Mouse (Mus musculus): ENCODE results near the gene Sell. TPM values are rescaled to one million over a fixed set of nuclear protein-coding genes. Genes with fewer than 3 reads are reported as not detected.

Sell gene
- polyA plus RNA-seq, 1 experiment from 2014 or later: 3.4 TPM

DNA sequence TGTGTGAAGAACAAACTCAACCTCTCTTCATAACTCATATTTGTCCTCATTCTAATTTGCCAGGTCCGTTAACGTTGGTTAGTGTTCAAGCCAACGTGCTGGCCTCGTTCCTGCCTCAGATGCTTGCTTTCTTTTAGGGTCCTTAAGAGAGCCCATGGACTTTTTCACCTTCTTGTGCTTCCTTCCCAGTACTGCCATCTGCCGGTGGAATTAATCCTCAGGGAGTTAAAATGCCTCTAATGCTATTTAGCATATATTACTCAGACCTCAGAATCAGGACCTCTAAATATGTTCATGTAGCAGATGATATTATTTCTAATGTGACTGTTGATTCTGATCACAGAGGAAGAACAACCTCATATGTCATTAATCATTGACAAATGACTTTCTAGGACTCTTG is 34.4 kb upstream of the Sell start:
- Histone ChIP-seq H3K4me1 (ENCODE audit: insufficient read depth, low read depth, low read length) (no peaks in the 10 kb centered on the region), H3K9ac (replicated peaks; ENCODE audit: low read depth) (no peak overlapping the region), H3K9me3 (ENCODE audit: low read length) (no peaks in the 10 kb centered on the region), H3K4me2 (replicated peaks; ENCODE audit: low read depth, low read length) (no peak overlapping the region), H3K27ac (ENCODE audit: low read length) (no peak overlapping the region), H3K27me3 (replicated peaks; ENCODE audit: insufficient read depth, low read length) (no peaks in the 10 kb centered on the region), H3K4me3 (ENCODE audit: low read depth, low read length) (no peak overlapping the region), H3K36me3 (ENCODE audit: insufficient read depth, low read length) (no peaks in the 10 kb centered on the region)
- DNase-seq (ENCODE audit: low spot score) (no peak), ATAC-seq (no peak)
- 54% methylated on average over 5 of the region's 5 CpGs for WGBS
- no peak for TF ChIP-seq EP300 (IDR thresholded peaks at IDR 0.05)
- peak; percentile 13; the same call in 1 of the 2 replicates for TF ChIP-seq CTCF (IDR thresholded peaks at IDR 0.05)

DNA sequence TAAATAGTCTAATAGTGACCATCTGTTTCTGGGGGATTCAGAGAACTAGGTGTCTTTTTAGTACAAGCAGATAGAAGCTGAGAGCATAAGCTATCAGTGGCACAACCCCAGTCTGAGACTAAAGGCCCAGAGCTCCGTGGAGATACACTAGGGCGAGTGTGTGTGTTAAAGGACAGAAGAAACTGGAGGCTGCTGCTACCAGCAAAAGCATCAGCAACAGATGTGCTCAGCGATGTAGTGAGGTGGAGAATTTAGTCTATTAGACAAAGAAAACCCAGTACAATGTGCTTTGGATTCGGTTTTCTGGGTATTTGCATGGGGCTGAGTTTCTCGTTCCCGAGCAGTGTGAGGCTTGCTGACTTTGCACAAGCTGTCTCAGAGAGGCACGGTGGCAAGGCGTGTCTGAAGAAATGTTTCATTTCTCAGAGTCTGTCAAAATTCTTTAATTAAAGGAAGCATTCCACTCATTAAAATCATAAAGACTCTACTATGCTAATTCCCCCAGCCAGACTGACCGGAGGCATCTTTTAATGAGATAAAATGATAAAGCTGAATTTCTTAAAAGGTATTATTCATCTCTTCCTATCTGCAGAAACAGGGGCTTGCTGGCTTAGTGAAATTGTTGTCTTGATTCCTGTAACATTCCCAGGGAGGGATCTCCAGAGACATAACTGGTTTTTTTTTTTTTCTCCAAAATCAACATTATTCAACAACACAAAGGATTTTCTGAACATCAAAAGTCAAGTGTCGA is 21.2 kb upstream of the Sell start:
- Histone ChIP-seq H3K4me3 (ENCODE audit: low read depth, low read length) (no peak overlapping the region), H3K27ac (ENCODE audit: low read length) (no peak overlapping the region), H3K9ac (replicated peaks; ENCODE audit: low read depth) (no peak overlapping the region), H3K4me2 (replicated peaks; ENCODE audit: low read depth, low read length) (no peak overlapping the region), H3K27me3 (replicated peaks; ENCODE audit: insufficient read depth, low read length) (no peaks in the 10 kb centered on the region), H3K9me3 (ENCODE audit: low read length) (no peaks in the 10 kb centered on the region), H3K4me1 (ENCODE audit: insufficient read depth, low read depth, low read length) (no peaks in the 10 kb centered on the region), H3K36me3 (ENCODE audit: insufficient read depth, low read length) (no peaks in the 10 kb centered on the region)
- ATAC-seq: no peak
- 76% methylated on average over 10 of the region's 10 CpGs for WGBS
- DNase-seq (ENCODE audit: low spot score): no peak
- TF ChIP-seq EP300 (IDR thresholded peaks at IDR 0.05) (no peak), CTCF (IDR thresholded peaks at IDR 0.05) (no peak)

DNA sequence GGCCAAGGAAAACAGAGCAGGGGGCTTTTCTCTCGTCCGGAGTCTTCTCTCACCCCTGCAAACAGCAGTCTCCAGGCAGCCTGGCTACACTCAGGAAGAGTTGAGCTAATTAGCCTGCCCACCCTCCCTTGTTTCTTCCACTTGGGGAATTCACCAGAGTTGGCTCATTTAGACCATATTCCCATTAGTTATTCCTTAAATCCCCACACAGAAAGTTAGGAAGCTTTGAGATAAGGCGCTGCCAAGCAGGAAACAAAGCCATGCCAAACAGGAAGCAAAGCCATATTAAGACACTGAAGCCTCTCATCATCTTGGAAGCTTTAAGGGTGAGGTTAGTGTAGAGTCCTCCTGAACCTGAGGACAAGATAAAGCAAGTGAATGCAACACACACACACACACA is 18.2 kb upstream of the Sell start:
- Histone ChIP-seq H3K4me1 (ENCODE audit: insufficient read depth, low read depth, low read length) (no peaks in the 10 kb centered on the region), H3K27me3 (replicated peaks; ENCODE audit: insufficient read depth, low read length) (no peaks in the 10 kb centered on the region), H3K4me3 (ENCODE audit: low read depth, low read length) (no peak overlapping the region), H3K36me3 (ENCODE audit: insufficient read depth, low read length) (no peaks in the 10 kb centered on the region), H3K9me3 (ENCODE audit: low read length) (no peaks in the 10 kb centered on the region), H3K27ac (ENCODE audit: low read length) (no peak overlapping the region), H3K9ac (replicated peaks; ENCODE audit: low read depth) (no peak overlapping the region), H3K4me2 (replicated peaks; ENCODE audit: low read depth, low read length) (no peak overlapping the region)
- DNase-seq (ENCODE audit: low spot score): peak; percentile 41
- WGBS: 42% methylated on average over 3 of the region's 3 CpGs
- 0 out of 2 replicates have a peak, but pooled peaks have one; percentile 14 for ATAC-seq
- TF ChIP-seq EP300 (IDR thresholded peaks at IDR 0.05): peak; percentile 54
- no peak for TF ChIP-seq CTCF (IDR thresholded peaks at IDR 0.05)

DNA sequence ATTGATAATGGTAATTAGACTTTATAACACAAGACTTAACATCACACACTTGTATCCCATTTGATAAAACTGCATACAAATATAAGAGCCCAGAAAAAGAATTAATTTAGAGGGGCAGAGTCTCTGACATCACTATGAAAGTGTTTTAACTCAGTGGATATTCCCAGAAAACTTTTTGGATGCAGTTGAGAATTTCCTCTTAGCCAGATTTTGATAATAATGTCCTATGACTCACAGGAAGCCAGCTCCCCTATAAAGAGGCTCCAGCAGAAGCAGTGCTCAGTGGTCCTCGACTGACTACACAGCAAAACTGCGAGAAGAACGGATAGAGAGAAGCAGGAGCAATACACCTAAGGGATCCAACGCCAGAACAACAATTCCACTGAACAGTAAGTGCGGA is 13.8 kb upstream of the Sell start, which contains the start of gene Sele:
TSS of gene Sele (plus strand) at position 301 of the 400 bp plus-strand sequence.
- H3K4me3 ChIP-seq (ENCODE audit: low read depth, low read length): no peak within 1 kb of the TSS
- H3K9me3 ChIP-seq (ENCODE audit: low read length): no peaks in the 10 kb centered on the region
- WGBS: 70% methylated on average over 5 of the region's 5 CpGs
- H3K9ac ChIP-seq (replicated peaks; ENCODE audit: low read depth): no peak within 1 kb of the TSS
- no peaks in the 10 kb centered on the region for H3K27me3 ChIP-seq (replicated peaks; ENCODE audit: insufficient read depth, low read length)
- H3K4me2 ChIP-seq (replicated peaks; ENCODE audit: low read depth, low read length): no peak within 1 kb of the TSS
- H3K36me3 ChIP-seq (ENCODE audit: insufficient read depth, low read length): no peaks in the 10 kb centered on the region
- no peak for DNase-seq (ENCODE audit: low spot score)
- no peak within 1 kb of the TSS for H3K27ac ChIP-seq (ENCODE audit: low read length)
- no peak for TF ChIP-seq CTCF (IDR thresholded peaks at IDR 0.05)
- no peak for TF ChIP-seq EP300 (IDR thresholded peaks at IDR 0.05)
- ATAC-seq: no peak
- no peaks in the 10 kb centered on the region for H3K4me1 ChIP-seq (ENCODE audit: insufficient read depth, low read depth, low read length)

DNA sequence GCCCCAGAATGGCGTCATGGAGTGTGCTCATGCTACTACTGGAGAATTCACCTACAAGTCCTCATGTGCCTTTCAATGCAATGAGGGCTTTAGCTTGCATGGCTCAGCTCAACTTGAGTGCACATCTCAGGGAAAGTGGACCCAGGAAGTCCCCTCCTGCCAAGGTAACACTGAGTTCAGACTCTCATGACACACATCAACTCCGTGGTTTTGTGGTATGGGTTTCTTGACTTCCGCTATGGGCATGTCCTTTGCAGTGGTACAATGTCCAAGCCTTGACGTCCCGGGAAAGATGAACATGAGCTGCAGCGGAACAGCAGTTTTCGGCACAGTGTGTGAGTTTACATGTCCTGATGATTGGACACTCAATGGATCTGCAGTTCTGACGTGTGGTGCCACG is 8.2 kb upstream of the Sell start:
- DNase-seq (ENCODE audit: low spot score): no peak
- WGBS: 88% methylated on average over 9 of the region's 9 CpGs
- H3K4me1 ChIP-seq (ENCODE audit: insufficient read depth, low read depth, low read length): no peaks in the 10 kb centered on the region

DNA sequence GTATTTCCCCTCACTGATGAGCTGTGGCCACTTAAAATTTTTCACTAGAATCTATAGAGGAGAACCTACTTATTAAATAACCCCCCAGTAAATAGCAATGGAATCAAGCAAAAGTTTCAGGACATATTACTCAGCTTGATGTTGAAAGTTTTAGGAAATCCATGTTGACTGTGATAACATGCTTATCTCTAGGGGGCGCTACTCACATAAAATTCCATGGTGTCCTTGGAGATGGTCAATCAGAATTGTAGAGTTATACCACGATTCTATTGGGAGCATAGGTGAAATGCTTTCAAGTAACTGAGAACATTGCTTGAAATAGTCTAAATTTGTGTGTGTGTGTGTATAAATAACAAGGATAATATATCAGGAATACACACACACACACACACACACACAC is 7.0 kb upstream of the Sell start:
- DNase-seq (ENCODE audit: low spot score): no peak
- H3K27ac ChIP-seq (ENCODE audit: low read length): no peak overlapping the region
- no peak overlapping the region for H3K4me3 ChIP-seq (ENCODE audit: low read depth, low read length)
- no peaks in the 10 kb centered on the region for H3K4me1 ChIP-seq (ENCODE audit: insufficient read depth, low read depth, low read length)
- no peaks in the 10 kb centered on the region for H3K9me3 ChIP-seq (ENCODE audit: low read length)
- H3K4me2 ChIP-seq (replicated peaks; ENCODE audit: low read depth, low read length): no peak overlapping the region
- H3K36me3 ChIP-seq (ENCODE audit: insufficient read depth, low read length): no peaks in the 10 kb centered on the region
- ATAC-seq: no peak
- H3K9ac ChIP-seq (replicated peaks; ENCODE audit: low read depth): no peak overlapping the region
- 31% methylated on average over 2 of the region's 2 CpGs for WGBS
- no peak for TF ChIP-seq EP300 (IDR thresholded peaks at IDR 0.05)
- peak; percentile 39 for TF ChIP-seq CTCF (IDR thresholded peaks at IDR 0.05)
- no peaks in the 10 kb centered on the region for H3K27me3 ChIP-seq (replicated peaks; ENCODE audit: insufficient read depth, low read length)

More for the DNA sequence above, 8.2 kb upstream of the Sell start:
- H3K27ac ChIP-seq (ENCODE audit: low read length): no peak overlapping the region
- no peak overlapping the region for H3K4me3 ChIP-seq (ENCODE audit: low read depth, low read length)
- no peak overlapping the region for H3K9ac ChIP-seq (replicated peaks; ENCODE audit: low read depth)
- no peak for ATAC-seq
- H3K9me3 ChIP-seq (ENCODE audit: low read length): no peaks in the 10 kb centered on the region
- H3K36me3 ChIP-seq (ENCODE audit: insufficient read depth, low read length): no peaks in the 10 kb centered on the region
- no peak overlapping the region for H3K4me2 ChIP-seq (replicated peaks; ENCODE audit: low read depth, low read length)
- no peak for TF ChIP-seq EP300 (IDR thresholded peaks at IDR 0.05)
- TF ChIP-seq CTCF (IDR thresholded peaks at IDR 0.05): no peak
- H3K27me3 ChIP-seq (replicated peaks; ENCODE audit: insufficient read depth, low read length): no peaks in the 10 kb centered on the region
